Mouse (Mus musculus): ENCODE results near the gene Aldh3b1.

DNA sequence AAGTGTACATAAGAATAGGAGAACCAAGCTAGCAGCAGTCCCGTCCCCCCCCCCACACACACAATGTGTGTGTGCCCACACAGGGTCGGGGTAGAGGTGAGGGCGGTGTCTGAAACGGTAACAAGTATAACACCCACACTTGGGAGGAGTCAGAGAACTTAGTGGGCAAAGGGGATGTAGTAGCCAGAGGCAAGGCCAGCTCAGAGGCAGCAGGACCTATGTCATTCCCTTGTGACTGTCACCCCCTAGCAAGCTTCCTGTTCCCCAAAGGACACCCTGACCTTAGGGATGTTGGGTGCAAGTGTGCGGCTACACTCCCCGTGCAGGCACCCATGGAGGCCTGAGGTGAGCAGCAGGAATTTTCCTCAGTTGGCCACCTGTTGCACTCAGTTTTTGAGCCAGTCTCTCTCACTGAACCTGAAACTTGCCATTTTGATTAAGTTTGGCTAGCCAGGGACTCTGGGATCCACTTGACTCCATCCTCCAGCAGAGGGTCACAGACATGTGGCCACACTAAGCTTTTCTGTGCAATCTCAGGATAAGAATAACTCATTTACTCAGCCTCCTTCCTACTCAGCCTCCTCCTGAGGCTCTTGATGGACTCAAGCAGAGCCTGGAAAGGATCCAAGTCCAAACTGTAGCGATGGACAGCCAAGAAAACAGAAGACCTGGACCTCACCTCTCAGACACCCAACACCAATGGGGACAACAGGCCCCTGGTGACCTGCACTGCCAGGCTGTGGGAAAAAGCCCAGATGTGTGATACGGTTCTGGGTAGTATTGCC, 21.5 kb downstream of the Aldh3b1 start:
- no peak for TF ChIP-seq GATA1 (IDR thresholded peaks at IDR 0.05; ENCODE audit: low read length)
- TF ChIP-seq TAL1 (IDR thresholded peaks at IDR 0.05; ENCODE audit: low read length) = no peak

All from erythroblast, embryonic 14.5 days (primary cell).